Mouse (Mus musculus) cerebellum, postnatal 25 days (tissue): ENCODE measurements around the gene Myl9.
"Not testable (repeated sequence)": the region's sequence is repeated elsewhere in the genome, so short reads cannot be mapped to it uniquely, and the experiment has no call there.

Source experiments
- DNase-seq, 2 experiments: peaks; one replicate each; pipeline ENCODE4 v3.0.0; 2021; ENCODE audit warnings: mixed read lengths in 2 of 2

Myl9 gene

GRCm38 (mm10) chr2:156786369-156786768 lies 11.1 kb downstream of the Myl9 start:
- not testable (repeated sequence) for DNase-seq

GRCm38 (mm10) chr2:156787090-156787775 lies 12.0 kb downstream of the Myl9 start:
- no peak for DNase-seq

- DNase-seq, result peak in 1 of 2 experiments; percentile 47
Measured at GRCm38 (mm10) chr2:156787776-156788105, 12.5 kb downstream of the Myl9 start.

- no peak for DNase-seq
Measured at GRCm38 (mm10) chr2:156788836-156789235, 13.6 kb downstream of the Myl9 start.

- no peak for DNase-seq
Measured at GRCm38 (mm10) chr2:156798516-156798915, 23.3 kb downstream of the Myl9 start.

- peak; percentile 20 to 22 for DNase-seq
Measured at GRCm38 (mm10) chr2:156801045-156801444, 25.8 kb downstream of the Myl9 start.

GRCm38 (mm10) chr2:156802116-156802515 lies 26.9 kb downstream of the Myl9 start:
- DNase-seq, result not testable (repeated sequence)

- DNase-seq, result no peak
Measured at GRCm38 (mm10) chr2:156803698-156804372, 28.6 kb downstream of the Myl9 start.

- no peak for DNase-seq
Measured at GRCm38 (mm10) chr2:156804589-156804988, 29.4 kb downstream of the Myl9 start.

GRCm38 (mm10) chr2:156806886-156807285 lies 31.7 kb downstream of the Myl9 start:
- no peak for DNase-seq

GRCm38 (mm10) chr2:156809579-156809978 lies 34.4 kb downstream of the Myl9 start:
- DNase-seq, result peak; percentile 61 to 75

- no peak for DNase-seq
Measured at GRCm38 (mm10) chr2:156810716-156811115, 35.5 kb downstream of the Myl9 start.

- no peak for DNase-seq
Measured at GRCm38 (mm10) chr2:156811556-156811955, 36.3 kb downstream of the Myl9 start.

GRCm38 (mm10) chr2:156814344-156814801 lies 39.2 kb downstream of the Myl9 start:
- DNase-seq, result no peak

- DNase-seq, result no peak
Measured at GRCm38 (mm10) chr2:156814893-156815292, 39.7 kb downstream of the Myl9 start.

GRCm38 (mm10) chr2:156815412-156815811 lies 40.2 kb downstream of the Myl9 start:
- DNase-seq, result no peak

GRCm38 (mm10) chr2:156816116-156816515 lies 40.9 kb downstream of the Myl9 start:
- no peak for DNase-seq

- DNase-seq, result not testable (repeated sequence)
Measured at GRCm38 (mm10) chr2:156825128-156825527, 49.9 kb downstream of the Myl9 start.
